In the genomic region with DNA sequence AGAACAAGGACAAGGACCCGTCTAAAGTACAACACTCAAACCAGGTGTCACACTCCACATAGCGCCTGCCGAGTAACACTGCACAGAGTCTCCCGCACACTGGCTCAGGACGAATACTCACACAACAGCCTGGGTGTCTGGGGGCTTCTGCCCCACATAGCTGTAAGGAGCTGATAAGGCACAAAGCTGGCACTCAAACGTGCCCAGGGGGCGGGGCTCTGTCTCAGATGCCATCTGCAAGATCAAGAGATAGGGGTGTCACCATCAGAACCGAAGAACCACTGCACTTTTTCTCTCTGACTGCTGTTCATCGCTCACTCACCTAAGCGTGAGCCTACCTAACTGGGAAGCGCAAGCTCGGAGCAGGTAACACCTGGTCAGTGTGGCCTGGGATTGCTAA, we compare ENCODE assay signal across 10 mouse cellular contexts. TPM values are rescaled to one million over a fixed set of nuclear protein-coding genes. Genes with fewer than 3 reads are reported as not detected.
A peak's percentile ranks its signal among the peaks of the same experiment; 100 is the strongest.
DNase-seq lines count a peak whose midpoint lies in the region.
"Had no signal": no experiment of that assay in that cellular context is flagged by ENCODE, and none has a peak within 500 bp of the region (broad histone marks: within the 10 kb centered on the region; RNA-seq: fewer than 3 reads in every experiment).

No protein-coding gene starts in this region.

- DNase-seq in cerebellum, adult 9-11 months, result peak; percentile 39
- DNase-seq in cerebellum, adult 9-10 months, result no peak
- DNase-seq in CD4-positive helper T cell, adult 2 months (ENCODE audit: low read depth, low spot score), result peak; percentile 24
- DNase-seq in naive thymus-derived CD4-positive, alpha-beta T cell, adult 2 months (ENCODE audit: low read depth), result peak; percentile 32
- peak; percentile 72 for DNase-seq in thymus, postnatal 25 days
- no peak for DNase-seq in adrenal gland, adult 18-20 months (ENCODE audit: low spot score in 2 of 2)
- no peak for DNase-seq in kidney, postnatal 25 days
- DNase-seq: adrenal gland, postnatal 10 days; gastrocnemius, postnatal 36 days; left cerebral cortex, postnatal 4 days had no signal

RNA-seq across cellular contexts. Expression of gene Cdpf1, which starts 2.4 kb away (rescaled TPM):
- total RNA-seq in adrenal gland, adult 18-20 months (2021), result 10 to 100 TPM; 18.8 to 26.6 TPM

RNA-seq across cellular contexts. Expression of gene Pkdrej, which starts 12.4 kb away (rescaled TPM):
- total RNA-seq in adrenal gland, adult 18-20 months (2021), result under 1 TPM; 0.16 to 0.23 TPM

RNA-seq across cellular contexts. Expression of gene Ttc38, which starts 23.0 kb away (rescaled TPM):
- total RNA-seq in adrenal gland, adult 18-20 months (2021), result 10 to 100 TPM; 16.2 to 18.7 TPM

RNA-seq across cellular contexts. Expression of gene Gtse1, which starts 50.5 kb away (rescaled TPM):
- under 1 TPM; 0.58 to 0.70 TPM for total RNA-seq in adrenal gland, adult 18-20 months (2021)

Comparison
In these comparisons a context has a peak if more than half of its experiments do, and no peak if none do; other contexts are left out.
1. DNase-seq: peak in cerebellum, adult 9-11 months (single experiment), CD4-positive helper T cell, adult 2 months (single experiment), naive thymus-derived CD4-positive, alpha-beta T cell, adult 2 months (single experiment) and thymus, postnatal 25 days (single experiment); none in cerebellum, adult 9-10 months (single experiment), adrenal gland, adult 18-20 months (0 of 2) and kidney, postnatal 25 days (0 of 2).